Mouse (Mus musculus) heart, embryonic 10.5 days (tissue): ENCODE data around the gene Atp6v0a4. TPM values are rescaled to one million over a fixed set of nuclear protein-coding genes. Genes with fewer than 3 reads are reported as not detected.

Source experiments
- DNase-seq: peaks from one replicate; pipeline ENCODE4 v3.0.0-alpha.2; 2017; ENCODE audit warnings: low spot score
- H3K27ac ChIP-seq: fragments of 300-500 bp; sonication (generic); 2 replicates; pipeline ENCODE4 v1.5.1; 2016; ENCODE audit warnings: mild to moderate bottlenecking
- H3K27me3 ChIP-seq: fragments of 300-500 bp; sonication (generic); 2 replicates; pipeline ENCODE4 v1.6.1; 2016; ENCODE audit warnings: mild to moderate bottlenecking; ENCODE audit not compliant: poor library complexity, insufficient read depth, severe bottlenecking
- H3K36me3 ChIP-seq: fragments of 300-500 bp; sonication (generic); 2 replicates; pipeline ENCODE4 v1.6.1; 2016; ENCODE audit warnings: mild to moderate bottlenecking, moderate library complexity
- H3K4me1 ChIP-seq: fragments of 300-500 bp; sonication (generic); 2 replicates; pipeline ENCODE4 v1.6.1; 2016; ENCODE audit warnings: mild to moderate bottlenecking
- H3K4me3 ChIP-seq: fragments of 300-500 bp; sonication (generic); 2 replicates; pipeline ENCODE4 v1.5.1; 2016; ENCODE audit warnings: mild to moderate bottlenecking, moderate library complexity
- H3K9me3 ChIP-seq: fragments of 300-500 bp; sonication (generic); 2 replicates; pipeline ENCODE4 v1.6.1; 2016; ENCODE audit warnings: mild to moderate bottlenecking, moderate library complexity
- WGBS: fragments of 180-500 bp; shearing (Covaris S2); methylation state at CpG from one replicate; pipeline ENCODE4 v1.1.7; 2016; 5-methylcytosine and 5-hydroxymethylcytosine counted together
- polyA plus RNA-seq: library from polyadenylated mRNA; unstranded; fragments of >200 nt; fragmentation: Nextera tagmentation; extraction: Ambion mirVana; gene quantifications from 2 replicates; pipeline ENCODE4 v1.2.1, GENCODE M21; 2016

The Atp6v0a4 gene
- not detected in 2 replicates for polyA plus RNA-seq

DNA sequence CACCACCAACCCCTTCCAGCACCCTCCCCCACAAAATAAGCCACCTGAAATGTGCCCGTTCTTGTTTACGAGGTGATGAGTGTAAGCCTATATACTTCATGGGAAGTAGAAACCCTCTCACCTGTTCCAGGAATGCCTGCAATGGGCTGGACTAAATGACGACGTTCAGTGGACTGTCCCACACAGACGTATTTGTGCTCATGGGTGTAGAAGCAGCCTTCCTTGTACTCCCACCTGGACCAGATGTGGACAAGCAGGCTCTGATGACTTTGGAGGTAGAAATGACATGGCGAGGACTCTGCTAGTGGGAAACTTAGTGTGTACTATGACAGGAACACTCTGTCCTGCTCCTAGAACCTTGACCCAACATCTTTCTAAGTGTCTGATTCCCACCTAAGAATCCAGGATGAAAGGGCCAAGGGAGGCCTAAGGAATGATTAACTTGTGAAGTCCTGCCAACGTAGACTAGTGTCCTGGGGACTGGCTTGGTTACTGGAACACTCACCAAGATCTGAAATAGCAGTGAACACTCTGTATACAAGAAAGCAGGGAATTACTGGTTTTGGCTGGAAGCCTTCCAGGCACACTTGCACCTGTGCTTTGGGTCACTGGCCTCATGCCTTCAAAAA lies at the start of gene Atp6v0a4:
Atp6v0a4 (minus strand) TSS at position 380 of the 629 bp plus-strand sequence.
- peak within 1 kb of the TSS; percentile 36; the same call in 1 of the 2 replicates for H3K27ac ChIP-seq

DNA sequence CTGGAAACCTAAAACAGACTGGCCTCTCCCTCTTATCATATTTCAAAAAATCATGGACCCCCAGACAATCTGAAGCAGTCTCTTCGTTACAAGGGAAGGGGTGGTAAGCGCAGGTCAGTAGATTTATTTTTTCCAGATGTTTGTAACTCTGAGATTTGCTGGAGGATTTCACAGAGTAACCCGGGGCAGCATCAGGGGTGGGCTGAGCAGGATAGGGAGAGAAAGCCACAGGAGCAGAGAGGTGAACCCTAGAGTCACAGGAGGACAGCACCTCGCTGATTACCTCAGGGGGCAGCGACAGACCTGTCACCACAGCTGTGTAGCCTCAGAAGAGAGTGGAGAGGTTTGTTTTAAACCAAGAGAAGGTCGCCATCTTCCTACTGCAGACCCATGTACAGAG lies 41.0 kb upstream of the Atp6v0a4 start:
- H3K4me1 ChIP-seq: peaks cover 1% of the 10 kb centered on the region; the same call in 1 of the 2 replicates
- 67% methylated on average over 6 of the region's 6 CpGs for WGBS
- DNase-seq: no peak
- H3K4me3 ChIP-seq: no peak overlapping the region
- peaks cover 48% of the 10 kb centered on the region for H3K36me3 ChIP-seq
- no peaks in the 10 kb centered on the region for H3K27me3 ChIP-seq
- H3K9me3 ChIP-seq: no peaks in the 10 kb centered on the region
- no peak overlapping the region for H3K27ac ChIP-seq

More for the DNA sequence above, at the start of gene Atp6v0a4:
- Histone ChIP-seq H3K36me3 (peaks cover 25% of the 10 kb centered on the region), H3K9me3 (no peaks in the 10 kb centered on the region), H3K4me3 (no peak within 1 kb of the TSS), H3K27me3 (no peaks in the 10 kb centered on the region), H3K4me1 (peaks cover 25% of the 10 kb centered on the region; the same call in 1 of the 2 replicates)
- 86% methylated on average over 7 of the region's 7 CpGs for WGBS
- DNase-seq: no peak

DNA sequence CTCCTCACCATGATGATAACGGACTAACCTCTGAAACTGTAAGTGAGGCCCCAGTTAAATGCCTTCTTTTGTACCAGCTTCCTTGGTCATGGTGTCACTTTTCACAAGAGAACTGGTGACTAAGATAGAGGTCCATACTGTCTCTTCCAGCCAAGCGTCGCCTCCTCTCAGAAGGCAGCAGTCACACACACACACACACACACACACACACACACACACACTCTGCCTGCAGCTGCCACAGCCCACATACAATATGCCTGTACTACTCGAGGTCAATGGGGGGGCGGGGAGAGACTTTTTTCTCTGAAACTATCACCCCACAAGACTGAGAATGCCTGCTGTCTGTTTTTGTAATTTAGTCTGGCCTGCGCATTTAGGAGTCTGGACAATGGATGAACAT lies 40.3 kb upstream of the Atp6v0a4 start:
- Histone ChIP-seq H3K9me3 (no peaks in the 10 kb centered on the region), H3K36me3 (peaks cover 41% of the 10 kb centered on the region), H3K4me1 (peaks cover 2% of the 10 kb centered on the region; the same call in 1 of the 2 replicates), H3K27me3 (no peaks in the 10 kb centered on the region), H3K27ac (no peak overlapping the region), H3K4me3 (no peak overlapping the region)
- 88% methylated on average over 6 of the region's 6 CpGs for WGBS
- no peak for DNase-seq

DNA sequence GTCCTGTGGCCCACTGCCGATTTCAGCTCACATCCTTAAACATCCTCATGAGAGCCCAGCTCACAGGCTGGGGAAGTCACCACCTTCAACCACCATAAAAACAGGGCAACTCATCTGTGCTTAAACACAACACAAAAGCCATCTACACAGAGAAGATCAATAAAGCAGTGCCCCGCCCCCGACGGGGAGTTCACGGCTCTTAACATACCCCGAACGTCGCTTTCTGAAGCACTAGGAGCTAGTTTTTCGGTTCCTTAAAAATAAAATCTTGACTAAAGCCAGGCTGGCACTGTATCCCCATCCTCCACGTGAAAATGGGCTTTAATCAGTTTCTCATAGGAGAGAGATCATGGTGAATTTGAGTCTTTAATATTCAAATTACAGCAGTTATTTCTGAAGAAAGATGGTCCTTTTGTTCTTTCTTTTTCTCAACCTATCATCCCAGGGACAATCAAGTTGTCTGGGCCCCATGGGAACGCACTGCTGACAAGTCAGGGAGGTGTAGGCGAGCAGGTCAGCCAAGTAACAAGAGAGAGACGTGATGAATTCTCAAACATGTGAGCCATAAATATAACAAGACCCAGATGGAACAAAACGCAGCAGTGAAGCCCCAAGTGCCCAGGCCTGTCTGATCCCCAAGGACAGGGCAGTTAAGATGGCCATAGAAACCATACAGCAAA lies 38.6 kb upstream of the Atp6v0a4 start:
- Histone ChIP-seq H3K4me1 (peaks cover 2% of the 10 kb centered on the region; the same call in 1 of the 2 replicates), H3K9me3 (no peaks in the 10 kb centered on the region), H3K27ac (no peak overlapping the region), H3K27me3 (no peaks in the 10 kb centered on the region), H3K4me3 (no peak overlapping the region), H3K36me3 (peaks cover 28% of the 10 kb centered on the region)
- no peak for DNase-seq
- 81% methylated on average over 14 of the region's 14 CpGs for WGBS

DNA sequence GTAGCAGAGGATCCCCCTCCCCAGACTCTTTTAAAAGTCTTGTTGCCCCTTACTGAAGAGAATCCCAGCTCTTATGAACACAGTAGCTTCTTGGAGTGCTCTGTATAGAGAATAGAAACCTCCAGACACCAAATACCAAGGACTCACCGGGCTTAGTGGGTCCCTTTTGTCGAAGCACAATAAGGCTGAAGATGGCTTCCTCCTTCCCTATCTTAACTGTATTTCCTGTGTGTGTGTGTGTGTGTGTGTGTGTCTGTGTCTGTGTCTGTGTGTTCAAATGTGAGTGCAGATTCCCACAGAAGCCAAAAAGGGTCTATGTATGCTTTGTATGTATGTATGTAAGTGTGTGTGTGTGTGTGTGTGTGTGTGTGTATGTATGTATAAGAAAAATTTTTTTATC lies 36.2 kb upstream of the Atp6v0a4 start:
- 81% methylated on average over 2 of the region's 2 CpGs for WGBS
- peaks cover 20% of the 10 kb centered on the region for H3K36me3 ChIP-seq
- no peaks in the 10 kb centered on the region for H3K9me3 ChIP-seq
- H3K4me1 ChIP-seq: 0 out of 2 replicates have a peak, but pooled peaks cover 2% of the 10 kb centered on the region
- H3K4me3 ChIP-seq: no peak overlapping the region
- no peak overlapping the region for H3K27ac ChIP-seq
- no peak for DNase-seq
- H3K27me3 ChIP-seq: no peaks in the 10 kb centered on the region

DNA sequence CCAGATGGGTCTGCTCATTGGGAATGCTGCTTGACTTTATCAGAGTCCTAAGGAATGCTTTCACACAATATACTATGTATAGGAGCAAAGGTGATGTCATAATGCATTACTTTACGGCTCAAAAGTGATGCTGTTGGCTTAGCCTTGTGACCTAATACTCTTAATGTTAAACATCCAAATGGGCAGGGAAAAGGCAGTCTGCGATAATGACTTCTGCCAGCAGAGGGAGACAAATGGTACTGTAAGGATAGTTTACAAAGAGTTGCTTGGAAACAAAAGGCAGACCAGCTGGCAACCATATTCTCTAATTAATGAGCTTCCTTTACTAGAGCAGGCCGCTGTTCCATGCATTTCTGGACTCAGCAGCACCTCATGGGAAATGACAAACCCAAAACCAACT lies 35.7 kb upstream of the Atp6v0a4 start:
- WGBS: 22% methylated on average over 3 of the region's 3 CpGs
- peaks cover 16% of the 10 kb centered on the region for H3K36me3 ChIP-seq
- H3K4me3 ChIP-seq: no peak overlapping the region
- H3K27ac ChIP-seq: no peak overlapping the region
- H3K4me1 ChIP-seq: 0 out of 2 replicates have a peak, but pooled peaks cover 2% of the 10 kb centered on the region
- DNase-seq: no peak
- H3K9me3 ChIP-seq: no peaks in the 10 kb centered on the region
- no peaks in the 10 kb centered on the region for H3K27me3 ChIP-seq

DNA sequence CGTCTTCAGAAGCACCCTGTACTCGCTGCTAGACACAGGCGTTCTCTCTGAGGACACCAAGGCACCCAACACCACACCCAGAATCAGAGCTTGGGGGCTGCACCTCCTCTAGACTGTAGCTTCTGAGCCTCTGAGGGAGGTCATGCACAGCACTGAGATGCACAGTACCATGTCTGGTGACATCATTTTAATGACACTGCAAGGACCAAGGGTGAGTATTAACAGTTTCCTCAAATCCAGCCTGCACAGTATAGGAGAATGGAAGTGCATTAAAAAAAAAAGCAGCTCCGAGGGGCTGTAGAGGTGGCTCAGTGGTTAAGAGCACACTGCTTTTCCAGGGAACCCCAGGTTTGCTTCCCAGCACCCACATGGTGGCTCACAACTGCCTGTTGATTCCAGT lies 35.2 kb upstream of the Atp6v0a4 start:
- WGBS: 77% methylated on average over 4 of the region's 4 CpGs
- Histone ChIP-seq H3K27ac (no peak overlapping the region), H3K36me3 (peaks cover 14% of the 10 kb centered on the region), H3K4me1 (0 out of 2 replicates have a peak, but pooled peaks cover 2% of the 10 kb centered on the region), H3K9me3 (no peaks in the 10 kb centered on the region), H3K27me3 (no peaks in the 10 kb centered on the region), H3K4me3 (no peak overlapping the region)
- no peak for DNase-seq

DNA sequence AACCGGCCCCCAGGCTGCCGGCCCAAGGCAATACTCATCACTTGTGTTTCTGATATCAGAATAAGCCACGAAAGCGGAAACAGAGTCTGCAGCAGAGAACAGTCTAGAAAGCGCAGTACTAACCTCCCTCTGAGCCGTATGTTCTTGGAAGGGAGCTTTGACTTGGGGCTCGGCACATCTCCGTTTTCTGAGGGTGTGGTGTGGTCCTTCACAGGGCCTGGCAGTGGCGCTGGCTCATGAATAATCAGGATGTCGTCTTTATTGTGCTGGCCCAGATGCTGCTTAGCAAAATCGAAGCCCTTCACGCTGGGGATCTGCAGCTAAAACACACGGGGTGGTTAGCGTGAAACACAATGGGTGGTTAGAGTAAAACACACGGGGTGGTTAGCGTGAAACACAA lies 33.5 kb upstream of the Atp6v0a4 start:
- no peak overlapping the region for H3K27ac ChIP-seq
- no peaks in the 10 kb centered on the region for H3K27me3 ChIP-seq
- no peak for DNase-seq
- H3K36me3 ChIP-seq: 0 out of 2 replicates have a peak, but pooled peaks cover 4% of the 10 kb centered on the region
- H3K9me3 ChIP-seq: no peaks in the 10 kb centered on the region
- 88% methylated on average over 16 of the region's 16 CpGs for WGBS
- H3K4me3 ChIP-seq: no peak overlapping the region
- H3K4me1 ChIP-seq: peaks cover 2% of the 10 kb centered on the region; the same call in 1 of the 2 replicates

DNA sequence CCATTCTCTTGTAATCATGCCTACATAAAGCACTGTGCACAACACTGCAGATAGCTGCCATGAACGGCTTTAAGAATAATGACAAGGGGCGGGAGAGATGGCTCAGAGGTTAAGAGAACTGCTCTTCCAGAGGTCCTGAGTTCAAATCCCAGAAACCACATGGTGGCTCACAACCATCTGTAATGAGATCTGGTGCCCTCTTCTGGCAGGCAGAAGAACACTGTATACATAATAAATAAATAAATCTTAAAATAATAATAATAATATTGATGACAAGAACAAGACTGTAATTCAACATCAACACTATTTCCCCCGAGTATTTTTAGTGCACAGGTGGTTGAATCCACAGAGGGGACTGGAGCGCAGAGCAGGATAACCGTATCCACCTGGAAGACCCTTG lies 31.8 kb upstream of the Atp6v0a4 start:
- no peak for DNase-seq
- H3K27me3 ChIP-seq: no peaks in the 10 kb centered on the region
- H3K36me3 ChIP-seq: 0 out of 2 replicates have a peak, but pooled peaks cover 4% of the 10 kb centered on the region
- H3K27ac ChIP-seq: no peak overlapping the region
- H3K4me3 ChIP-seq: no peak overlapping the region
- 89% methylated on average over 5 of the region's 5 CpGs for WGBS
- H3K9me3 ChIP-seq: no peaks in the 10 kb centered on the region
- peaks cover 12% of the 10 kb centered on the region for H3K4me1 ChIP-seq

DNA sequence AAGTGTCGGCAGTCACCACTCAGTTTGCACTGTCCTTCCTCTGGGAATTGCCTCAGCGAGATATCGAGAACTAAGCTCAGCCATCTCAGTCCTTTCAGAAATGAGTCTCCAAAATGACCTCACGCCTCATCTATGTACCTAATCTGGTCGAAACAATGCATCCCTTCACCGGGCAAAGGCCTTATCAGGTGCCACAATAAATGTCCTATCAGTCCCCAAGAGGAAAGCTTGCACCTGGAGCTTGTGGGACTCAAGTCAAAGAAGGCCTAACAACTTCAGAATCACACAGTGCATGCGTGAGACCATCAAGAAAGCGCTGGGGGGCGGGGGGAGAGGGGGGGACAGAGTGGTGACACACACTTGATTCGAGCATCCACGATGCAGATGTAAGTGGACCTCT lies 27.9 kb upstream of the Atp6v0a4 start:
- peaks cover 11% of the 10 kb centered on the region for H3K36me3 ChIP-seq
- H3K4me3 ChIP-seq: no peak overlapping the region
- H3K27ac ChIP-seq: no peak overlapping the region
- 42% methylated on average over 11 of the region's 11 CpGs for WGBS
- no peaks in the 10 kb centered on the region for H3K27me3 ChIP-seq
- H3K9me3 ChIP-seq: no peaks in the 10 kb centered on the region
- no peak for DNase-seq
- peaks cover 21% of the 10 kb centered on the region for H3K4me1 ChIP-seq

DNA sequence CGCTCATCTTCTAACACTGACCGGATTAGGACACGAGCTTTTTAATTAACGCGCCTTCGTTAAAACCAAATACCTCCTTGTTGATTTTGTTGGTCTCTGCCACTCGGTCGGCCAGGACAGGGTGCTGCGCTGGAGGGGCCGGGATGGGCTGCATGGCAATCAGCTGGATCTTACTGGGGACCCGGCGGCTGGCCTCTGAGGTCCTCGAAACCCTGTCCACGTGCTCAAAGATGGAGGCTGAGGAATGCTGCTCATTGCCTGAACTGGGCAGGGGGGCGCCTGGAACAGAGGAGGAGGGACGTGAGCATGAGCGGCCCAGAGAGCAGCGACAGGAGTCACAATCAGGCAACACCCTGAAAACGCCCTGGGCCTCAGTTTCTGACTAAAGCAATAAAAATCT lies 25.1 kb upstream of the Atp6v0a4 start:
- no peak overlapping the region for H3K4me3 ChIP-seq
- no peak overlapping the region for H3K27ac ChIP-seq
- no peak for DNase-seq
- peaks cover 19% of the 10 kb centered on the region for H3K36me3 ChIP-seq
- no peaks in the 10 kb centered on the region for H3K9me3 ChIP-seq
- WGBS: 89% methylated on average over 19 of the region's 19 CpGs
- H3K4me1 ChIP-seq: peaks cover 28% of the 10 kb centered on the region
- H3K27me3 ChIP-seq: no peaks in the 10 kb centered on the region

DNA sequence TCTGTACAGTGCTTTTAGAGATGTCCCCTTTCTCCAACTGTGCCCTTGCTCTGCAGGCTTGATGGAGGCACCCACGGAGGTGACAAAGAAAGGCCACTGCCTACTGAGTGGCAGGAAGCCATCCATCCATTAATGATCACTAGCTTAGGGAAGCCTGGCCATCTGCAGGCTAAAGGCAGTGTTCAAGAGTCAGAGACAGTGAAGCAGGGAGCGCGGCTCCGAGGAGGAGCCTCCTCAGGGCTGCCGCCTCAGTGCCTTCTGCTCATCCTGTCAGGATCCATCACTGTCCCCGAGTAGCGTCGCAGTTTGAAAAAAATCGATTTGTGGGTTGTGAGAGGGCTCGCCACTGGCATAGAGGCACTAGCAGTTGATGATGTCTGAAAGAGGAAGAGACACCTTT lies 24.2 kb upstream of the Atp6v0a4 start:
- Histone ChIP-seq H3K4me3 (no peak overlapping the region), H3K27me3 (no peaks in the 10 kb centered on the region), H3K4me1 (peaks cover 31% of the 10 kb centered on the region), H3K9me3 (no peaks in the 10 kb centered on the region), H3K27ac (peak overlapping the region; percentile 36; the same call in 1 of the 2 replicates), H3K36me3 (peaks cover 19% of the 10 kb centered on the region)
- 86% methylated on average over 10 of the region's 10 CpGs for WGBS
- DNase-seq: no peak

DNA sequence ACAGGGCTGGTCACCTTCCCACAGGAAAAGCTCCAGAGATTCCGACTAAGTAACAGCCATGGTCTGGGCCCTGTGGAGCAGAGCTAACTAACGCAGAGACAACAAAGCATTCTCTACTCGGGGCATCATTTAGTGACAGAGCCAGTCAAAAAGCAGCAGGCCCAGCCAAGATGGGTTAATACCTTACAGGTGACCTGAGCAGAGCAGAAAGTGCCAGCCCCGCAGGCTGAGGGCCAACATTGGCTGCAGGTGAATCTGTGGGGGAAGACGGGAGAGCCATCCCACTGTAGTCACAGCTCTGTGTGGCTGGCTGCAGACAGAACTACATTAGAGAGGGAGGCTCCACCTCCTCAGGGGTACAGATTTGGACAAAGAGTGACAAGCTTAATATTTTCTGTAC lies 22.9 kb upstream of the Atp6v0a4 start:
- H3K4me1 ChIP-seq: peaks cover 24% of the 10 kb centered on the region
- WGBS: 85% methylated on average over 5 of the region's 5 CpGs
- H3K36me3 ChIP-seq: peaks cover 23% of the 10 kb centered on the region
- DNase-seq: no peak
- no peak overlapping the region for H3K4me3 ChIP-seq
- H3K27me3 ChIP-seq: no peaks in the 10 kb centered on the region
- no peaks in the 10 kb centered on the region for H3K9me3 ChIP-seq
- peak overlapping the region; percentile 36; the same call in 1 of the 2 replicates for H3K27ac ChIP-seq
